Mouse (Mus musculus): ENCODE data around the gene Pdcd2l. TPM values are rescaled to one million over a fixed set of nuclear protein-coding genes. Genes with fewer than 3 reads are reported as not detected.

The Pdcd2l gene
- polyA plus RNA-seq, 1 experiment from 2014 or later = 79.6 TPM

- WGBS = under 1% methylated on average over 30 of the region's 39 CpGs
Measured at GRCm38 (mm10) chr7:34230116-34230515, 33.7 kb upstream of the Pdcd2l start, which contains the start of gene Gpi1. Gene Gpi1 (minus strand): TSS chr7:34230336.

GRCm38 (mm10) chr7:34229691-34230111 is 33.2 kb upstream of the Pdcd2l start:
- Histone ChIP-seq H3K4me3 (ENCODE audit: low read depth, low read length) (peak overlapping the region; percentile 65), H3K9ac (ENCODE audit: low read depth, low read length) (peak overlapping the region; percentile 64), H3K27ac (ENCODE audit: low read depth, low read length) (peak overlapping the region; percentile 40; the same call in 1 of the 2 replicates), H3K4me1 (replicated peaks; ENCODE audit: control insufficient read depth, insufficient read depth, low read length) (0 out of 2 replicates have a peak, but pooled peaks cover 2% of the 10 kb centered on the region), H3K4me2 (replicated peaks; ENCODE audit: low read depth, low read length) (peak overlapping the region; percentile 58), H3K27me3 (ENCODE audit: control insufficient read depth, insufficient read depth, low read length) (no peaks in the 10 kb centered on the region), H3K36me3 (ENCODE audit: control insufficient read depth, insufficient read depth, low read length) (0 out of 2 replicates have a peak, but pooled peaks cover 6% of the 10 kb centered on the region), H3K9me3 (ENCODE audit: control insufficient read depth, low read length) (no peaks in the 10 kb centered on the region)
- ATAC-seq (ENCODE audit: low FRiP score) (peak; percentile 36), DNase-seq (ENCODE audit: low spot score) (peak; percentile 68)
- WGBS = 0% methylated on average over 18 of the region's 19 CpGs

More at GRCm38 (mm10) chr7:34230116-34230515, 33.7 kb upstream of the Pdcd2l start, which contains the start of gene Gpi1:
- peak within 1 kb of the TSS; percentile 40; the same call in 1 of the 2 replicates for H3K27ac ChIP-seq (ENCODE audit: low read depth, low read length)
- no peaks in the 10 kb centered on the region for H3K27me3 ChIP-seq (ENCODE audit: control insufficient read depth, insufficient read depth, low read length)
- DNase-seq (ENCODE audit: low spot score) (peak; percentile 91), ATAC-seq (ENCODE audit: low FRiP score) (peak; percentile 73)
- 0 out of 2 replicates have a peak, but pooled peaks cover 6% of the 10 kb centered on the region for H3K36me3 ChIP-seq (ENCODE audit: control insufficient read depth, insufficient read depth, low read length)
- no peaks in the 10 kb centered on the region for H3K9me3 ChIP-seq (ENCODE audit: control insufficient read depth, low read length)
- H3K4me1 ChIP-seq (replicated peaks; ENCODE audit: control insufficient read depth, insufficient read depth, low read length) = 0 out of 2 replicates have a peak, but pooled peaks cover 2% of the 10 kb centered on the region
- H3K4me2 ChIP-seq (replicated peaks; ENCODE audit: low read depth, low read length) = peak within 1 kb of the TSS; percentile 58
- H3K4me3 ChIP-seq (ENCODE audit: low read depth, low read length) = peak within 1 kb of the TSS; percentile 65
- peak within 1 kb of the TSS; percentile 64 for H3K9ac ChIP-seq (ENCODE audit: low read depth, low read length)

GRCm38 (mm10) chr7:34229153-34229552 is 32.7 kb upstream of the Pdcd2l start:
- H3K9ac ChIP-seq (ENCODE audit: low read depth, low read length) = peak overlapping the region; percentile 64
- no peak overlapping the region for H3K27ac ChIP-seq (ENCODE audit: low read depth, low read length)
- H3K4me1 ChIP-seq (replicated peaks; ENCODE audit: control insufficient read depth, insufficient read depth, low read length) = 0 out of 2 replicates have a peak, but pooled peaks cover 2% of the 10 kb centered on the region
- H3K9me3 ChIP-seq (ENCODE audit: control insufficient read depth, low read length) = no peaks in the 10 kb centered on the region
- H3K4me2 ChIP-seq (replicated peaks; ENCODE audit: low read depth, low read length) = peak overlapping the region; percentile 58
- peak overlapping the region; percentile 65 for H3K4me3 ChIP-seq (ENCODE audit: low read depth, low read length)
- H3K27me3 ChIP-seq (ENCODE audit: control insufficient read depth, insufficient read depth, low read length) = no peaks in the 10 kb centered on the region
- peaks cover 8% of the 10 kb centered on the region; the same call in 1 of the 2 replicates for H3K36me3 ChIP-seq (ENCODE audit: control insufficient read depth, insufficient read depth, low read length)
- WGBS = 11% methylated on average over 4 of the region's 5 CpGs
- DNase-seq (ENCODE audit: low spot score) (no peak), ATAC-seq (ENCODE audit: low FRiP score) (no peak)

GRCm38 (mm10) chr7:34228641-34229040 is 32.2 kb upstream of the Pdcd2l start:
- H3K4me2 ChIP-seq (replicated peaks; ENCODE audit: low read depth, low read length) = peak overlapping the region; percentile 58
- WGBS = 61% methylated on average over 8 of the region's 9 CpGs
- no peaks in the 10 kb centered on the region for H3K27me3 ChIP-seq (ENCODE audit: control insufficient read depth, insufficient read depth, low read length)
- H3K4me1 ChIP-seq (replicated peaks; ENCODE audit: control insufficient read depth, insufficient read depth, low read length) = 0 out of 2 replicates have a peak, but pooled peaks cover 2% of the 10 kb centered on the region
- DNase-seq (ENCODE audit: low spot score) = no peak
- H3K9me3 ChIP-seq (ENCODE audit: control insufficient read depth, low read length) = no peaks in the 10 kb centered on the region
- H3K27ac ChIP-seq (ENCODE audit: low read depth, low read length) = no peak overlapping the region
- peak overlapping the region; percentile 65 for H3K4me3 ChIP-seq (ENCODE audit: low read depth, low read length)
- H3K36me3 ChIP-seq (ENCODE audit: control insufficient read depth, insufficient read depth, low read length) = peaks cover 8% of the 10 kb centered on the region; the same call in 1 of the 2 replicates
- no peak for ATAC-seq (ENCODE audit: low FRiP score)
- H3K9ac ChIP-seq (ENCODE audit: low read depth, low read length) = no peak overlapping the region

GRCm38 (mm10) chr7:34226846-34227245 is 30.4 kb upstream of the Pdcd2l start:
- ATAC-seq (ENCODE audit: low FRiP score) = no peak
- Histone ChIP-seq H3K9me3 (ENCODE audit: control insufficient read depth, low read length) (no peaks in the 10 kb centered on the region), H3K4me1 (replicated peaks; ENCODE audit: control insufficient read depth, insufficient read depth, low read length) (0 out of 2 replicates have a peak, but pooled peaks cover 2% of the 10 kb centered on the region), H3K4me3 (ENCODE audit: low read depth, low read length) (no peak overlapping the region), H3K27ac (ENCODE audit: low read depth, low read length) (no peak overlapping the region), H3K27me3 (ENCODE audit: control insufficient read depth, insufficient read depth, low read length) (no peaks in the 10 kb centered on the region), H3K4me2 (replicated peaks; ENCODE audit: low read depth, low read length) (no peak overlapping the region), H3K36me3 (ENCODE audit: control insufficient read depth, insufficient read depth, low read length) (peaks cover 8% of the 10 kb centered on the region; the same call in 1 of the 2 replicates), H3K9ac (ENCODE audit: low read depth, low read length) (no peak overlapping the region)
- no peak for DNase-seq (ENCODE audit: low spot score)
- 93% methylated on average over 12 of the region's 12 CpGs for WGBS

GRCm38 (mm10) chr7:34226086-34226485 is 29.6 kb upstream of the Pdcd2l start:
- no peak overlapping the region for H3K9ac ChIP-seq (ENCODE audit: low read depth, low read length)
- H3K27ac ChIP-seq (ENCODE audit: low read depth, low read length) = no peak overlapping the region
- peaks cover 11% of the 10 kb centered on the region; the same call in 1 of the 2 replicates for H3K36me3 ChIP-seq (ENCODE audit: control insufficient read depth, insufficient read depth, low read length)
- H3K4me2 ChIP-seq (replicated peaks; ENCODE audit: low read depth, low read length) = no peak overlapping the region
- no peaks in the 10 kb centered on the region for H3K9me3 ChIP-seq (ENCODE audit: control insufficient read depth, low read length)
- 0 out of 2 replicates have a peak, but pooled peaks cover 2% of the 10 kb centered on the region for H3K4me1 ChIP-seq (replicated peaks; ENCODE audit: control insufficient read depth, insufficient read depth, low read length)
- no peak for ATAC-seq (ENCODE audit: low FRiP score)
- WGBS = 91% methylated on average over 8 of the region's 8 CpGs
- no peak for DNase-seq (ENCODE audit: low spot score)
- H3K27me3 ChIP-seq (ENCODE audit: control insufficient read depth, insufficient read depth, low read length) = no peaks in the 10 kb centered on the region
- no peak overlapping the region for H3K4me3 ChIP-seq (ENCODE audit: low read depth, low read length)

- no peaks in the 10 kb centered on the region for H3K27me3 ChIP-seq (ENCODE audit: control insufficient read depth, insufficient read depth, low read length)
- no peak overlapping the region for H3K9ac ChIP-seq (ENCODE audit: low read depth, low read length)
- ATAC-seq (ENCODE audit: low FRiP score) (no peak), DNase-seq (ENCODE audit: low spot score) (no peak)
- 91% methylated on average over 6 of the region's 6 CpGs for WGBS
- no peak overlapping the region for H3K4me3 ChIP-seq (ENCODE audit: low read depth, low read length)
- 0 out of 2 replicates have a peak, but pooled peaks cover 2% of the 10 kb centered on the region for H3K4me1 ChIP-seq (replicated peaks; ENCODE audit: control insufficient read depth, insufficient read depth, low read length)
- no peak overlapping the region for H3K27ac ChIP-seq (ENCODE audit: low read depth, low read length)
- H3K36me3 ChIP-seq (ENCODE audit: control insufficient read depth, insufficient read depth, low read length) = peaks cover 14% of the 10 kb centered on the region
- no peaks in the 10 kb centered on the region for H3K9me3 ChIP-seq (ENCODE audit: control insufficient read depth, low read length)
- no peak overlapping the region for H3K4me2 ChIP-seq (replicated peaks; ENCODE audit: low read depth, low read length)
Measured at GRCm38 (mm10) chr7:34224308-34224707, 27.8 kb upstream of the Pdcd2l start.

- H3K4me3 ChIP-seq (ENCODE audit: low read depth, low read length) = no peak overlapping the region
- H3K27ac ChIP-seq (ENCODE audit: low read depth, low read length) = no peak overlapping the region
- ATAC-seq (ENCODE audit: low FRiP score) = no peak
- no peak for DNase-seq (ENCODE audit: low spot score)
- no peak overlapping the region for H3K9ac ChIP-seq (ENCODE audit: low read depth, low read length)
- 91% methylated on average over 10 of the region's 10 CpGs for WGBS
- no peaks in the 10 kb centered on the region for H3K27me3 ChIP-seq (ENCODE audit: control insufficient read depth, insufficient read depth, low read length)
- H3K9me3 ChIP-seq (ENCODE audit: control insufficient read depth, low read length) = no peaks in the 10 kb centered on the region
- H3K4me1 ChIP-seq (replicated peaks; ENCODE audit: control insufficient read depth, insufficient read depth, low read length) = no peaks in the 10 kb centered on the region
- peaks cover 18% of the 10 kb centered on the region for H3K36me3 ChIP-seq (ENCODE audit: control insufficient read depth, insufficient read depth, low read length)
- H3K4me2 ChIP-seq (replicated peaks; ENCODE audit: low read depth, low read length) = no peak overlapping the region
Measured at GRCm38 (mm10) chr7:34222340-34222739, 25.9 kb upstream of the Pdcd2l start.

Measured in hindbrain, embryonic 11.5 days (tissue).